Mouse (Mus musculus) myocyte (in vitro differentiated cells): ENCODE data around the gene Gmeb2.

Experiments used
- CEBPB ChIP-seq: IDR thresholded peaks from 2 replicates; pipeline ENCODE4 v1.6.1; 2011; ENCODE audit warnings: mild to moderate bottlenecking, moderate library complexity; ENCODE audit not compliant: poor library complexity, insufficient read depth, severe bottlenecking
- E2F4 ChIP-seq: IDR thresholded peaks from one replicate; pipeline ENCODE4 v1.6.1; 2011; ENCODE audit warnings: mild to moderate bottlenecking, control low read depth, moderate library complexity; ENCODE audit not compliant: insufficient read depth
- MAX ChIP-seq: IDR thresholded peaks from one replicate; pipeline ENCODE4 v1.6.1; 2011; ENCODE audit warnings: low read depth, mild to moderate bottlenecking, control low read depth
- MYOD1 ChIP-seq, 3 experiments: IDR thresholded peaks; one replicate each; pipeline ENCODE4 v1.6.1; 2011; ENCODE audit warnings: control low read depth in 2 of 3, low read depth in 2 of 3, mild to moderate bottlenecking in 2 of 3, moderate library complexity in 1 of 3; ENCODE audit not compliant: insufficient read length in 2 of 3, control insufficient read depth in 1 of 3
- POLR2A ChIP-seq: IDR thresholded peaks from one replicate; pipeline ENCODE4 v1.6.1; 2011; ENCODE audit warnings: low read depth, mild to moderate bottlenecking, control low read depth, moderate library complexity; ENCODE audit not compliant: insufficient read length

DNA sequence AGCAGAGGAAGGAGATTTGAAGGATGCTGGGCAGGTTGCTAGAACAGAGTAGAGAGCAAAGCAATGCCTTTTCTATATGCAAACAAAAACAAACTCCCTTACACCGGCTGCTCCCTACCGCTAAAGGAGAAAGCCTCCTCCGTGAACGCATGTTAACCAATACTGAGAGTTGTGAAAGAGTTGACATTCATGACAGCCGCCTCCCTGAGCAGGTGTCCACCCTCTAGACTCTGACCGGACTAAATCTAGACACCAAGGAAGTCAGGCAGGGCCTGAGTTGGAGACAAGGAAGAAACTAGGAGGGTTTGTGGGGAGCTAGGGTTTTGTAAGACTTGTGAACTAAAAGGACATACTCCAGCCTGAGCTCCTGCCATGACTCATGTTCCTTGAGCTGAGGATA, 84.9 kb downstream of the Gmeb2 start:
- no peak for TF ChIP-seq E2F4
- no peak for TF ChIP-seq MYOD1 (IDR thresholded peaks at IDR 0.05; ENCODE audit: control insufficient read depth in 1 of 3, insufficient read length in 2 of 3, low read depth in 2 of 3)
- TF ChIP-seq MAX = no peak
- no peak for TF ChIP-seq POLR2A
- no peak for TF ChIP-seq CEBPB
